Mouse (Mus musculus): Measurements from ENCODE around the gene Tssk2. TPM values are rescaled to one million over a fixed set of nuclear protein-coding genes. Genes with fewer than 3 reads are reported as not detected.

Tssk2 gene
- polyA plus RNA-seq, 1 experiment from 2014 or later: 0.09 TPM

DNA sequence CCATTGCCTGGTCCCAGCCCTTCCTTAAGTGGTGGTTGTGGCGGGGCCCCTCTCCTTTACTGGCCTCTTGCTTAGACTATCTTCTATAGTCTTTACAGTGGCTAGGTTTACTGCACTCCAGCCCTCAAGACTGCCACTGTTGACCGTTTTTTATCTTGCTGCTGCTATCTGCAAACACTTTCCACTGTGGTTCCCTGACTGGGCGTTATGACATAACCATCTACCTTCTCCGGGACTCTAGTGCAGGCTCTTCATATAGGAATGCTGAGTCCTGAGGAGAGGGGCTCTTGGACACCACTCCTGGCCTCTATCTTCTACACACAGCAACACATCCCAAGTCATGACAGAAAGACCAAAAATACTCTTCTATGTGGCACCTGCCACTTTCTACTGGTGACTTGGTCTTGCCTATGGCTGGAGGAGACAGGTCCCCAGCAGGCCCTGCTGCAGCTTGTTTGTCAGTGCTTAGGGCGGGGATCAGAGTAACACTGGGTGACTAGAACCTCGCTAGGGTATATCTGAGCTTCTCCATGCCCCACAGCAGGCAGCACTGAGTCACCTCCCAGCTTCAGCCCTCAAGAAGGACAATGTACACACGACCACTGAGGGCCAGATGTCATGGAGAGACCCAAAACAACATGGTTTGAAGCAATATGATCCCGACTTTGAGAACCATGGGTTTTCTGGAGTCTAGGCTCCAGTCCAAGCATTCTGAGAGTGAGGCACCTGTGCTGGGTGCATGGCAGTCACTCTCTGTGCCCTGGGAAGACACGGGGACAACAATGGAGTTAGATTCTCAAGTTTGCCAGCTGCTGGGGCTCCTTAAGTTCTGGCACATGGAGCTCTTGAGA lies 35.4 kb downstream of the Tssk2 start:
- 69% methylated on average over 9 of the region's 9 CpGs for WGBS
- Histone ChIP-seq H3K4me2 (no peak overlapping the region), H3K27ac (no peak overlapping the region)

DNA sequence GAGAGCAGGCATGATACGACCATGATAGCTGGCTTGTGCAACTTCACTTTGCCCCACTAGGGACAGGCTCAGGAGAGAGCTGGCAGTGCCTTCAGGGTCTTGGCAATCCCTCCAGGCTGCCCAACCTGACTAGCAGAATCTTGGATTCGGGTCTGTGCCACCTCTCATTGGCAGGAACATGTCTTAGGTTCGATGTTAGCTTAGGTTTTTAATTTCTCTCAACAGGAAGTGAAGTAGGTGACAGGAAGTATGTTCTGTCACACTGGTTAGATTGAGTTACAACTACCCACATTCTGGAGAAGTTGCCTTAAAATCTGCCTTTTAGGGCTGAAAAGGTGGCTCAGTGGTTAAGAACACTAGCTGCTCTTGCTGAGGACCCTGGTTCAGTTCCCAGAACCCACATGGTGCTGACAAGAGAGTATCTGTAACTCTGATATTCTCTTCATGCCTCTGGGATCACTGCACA lies 36.0 kb downstream of the Tssk2 start:
- H3K36me3 ChIP-seq: no peaks in the 10 kb centered on the region
- H3K4me3 ChIP-seq (replicated peaks): no peak overlapping the region
- H3K9me3 ChIP-seq: no peaks in the 10 kb centered on the region
- WGBS: 59% methylated on average over 3 of the region's 3 CpGs
- no peak for ATAC-seq (ENCODE audit: insufficient read depth, low FRiP score, low read depth)
- no peak overlapping the region for H3K4me2 ChIP-seq
- no peaks in the 10 kb centered on the region for H3K27me3 ChIP-seq (replicated peaks)
- no peak overlapping the region for H3K27ac ChIP-seq
- peaks cover 13% of the 10 kb centered on the region for H3K4me1 ChIP-seq
- H3K9ac ChIP-seq: no peak overlapping the region

More for the DNA sequence above, 35.4 kb downstream of the Tssk2 start:
- no peak overlapping the region for H3K9ac ChIP-seq
- H3K4me1 ChIP-seq: peaks cover 8% of the 10 kb centered on the region
- no peaks in the 10 kb centered on the region for H3K27me3 ChIP-seq (replicated peaks)
- no peak for ATAC-seq (ENCODE audit: insufficient read depth, low FRiP score, low read depth)
- H3K36me3 ChIP-seq: no peaks in the 10 kb centered on the region
- H3K9me3 ChIP-seq: no peaks in the 10 kb centered on the region
- no peak overlapping the region for H3K4me3 ChIP-seq (replicated peaks)

DNA sequence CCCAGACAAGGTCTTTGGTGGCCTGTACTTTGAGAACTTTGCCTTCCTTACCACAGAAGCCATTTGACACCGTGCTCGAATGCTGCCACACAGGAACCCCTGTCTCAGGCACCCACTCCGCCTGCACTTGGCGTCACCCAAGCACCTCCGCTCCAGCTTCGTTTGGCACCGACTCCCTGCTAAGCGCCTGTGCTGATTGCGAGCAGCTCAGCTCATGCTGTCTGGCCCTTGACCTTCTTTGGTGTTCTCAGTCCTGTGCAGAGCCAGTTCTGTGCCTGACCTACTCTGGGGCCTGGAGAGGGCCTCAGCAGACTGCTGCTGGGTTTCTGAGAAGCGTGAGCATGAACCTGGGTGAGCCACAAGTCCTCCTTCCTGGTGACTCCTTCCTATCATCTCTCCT lies 38.3 kb downstream of the Tssk2 start:
- 80% methylated on average over 10 of the region's 10 CpGs for WGBS
- Histone ChIP-seq H3K4me2 (no peak overlapping the region), H3K36me3 (no peaks in the 10 kb centered on the region), H3K9me3 (no peaks in the 10 kb centered on the region), H3K4me1 (peaks cover 13% of the 10 kb centered on the region), H3K4me3 (replicated peaks) (no peak overlapping the region), H3K27ac (no peak overlapping the region), H3K27me3 (replicated peaks) (no peaks in the 10 kb centered on the region), H3K9ac (no peak overlapping the region)
- no peak for ATAC-seq (ENCODE audit: insufficient read depth, low FRiP score, low read depth)

DNA sequence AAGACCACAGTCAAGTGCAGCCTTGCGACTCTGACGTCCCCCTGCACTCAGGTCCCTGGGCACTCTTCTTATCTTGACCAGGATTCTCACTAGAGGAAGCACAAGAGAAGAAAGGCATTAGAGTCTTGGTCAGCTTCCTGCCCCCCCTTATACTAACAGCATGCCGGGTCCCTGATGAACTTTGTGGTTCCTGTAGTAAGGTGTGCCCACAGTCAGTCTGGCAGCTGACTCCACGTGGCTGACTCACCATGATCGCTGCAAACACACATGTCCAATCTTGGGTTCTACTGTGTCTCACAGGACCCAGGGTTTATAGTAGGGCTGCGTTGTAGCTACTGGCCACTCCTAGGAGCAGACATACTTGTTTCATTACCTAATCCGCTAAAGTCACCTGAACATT lies 39.8 kb downstream of the Tssk2 start:
- H3K9me3 ChIP-seq: no peaks in the 10 kb centered on the region
- H3K27me3 ChIP-seq (replicated peaks): no peaks in the 10 kb centered on the region
- no peak overlapping the region for H3K27ac ChIP-seq
- H3K9ac ChIP-seq: no peak overlapping the region
- 65% methylated on average over 7 of the region's 7 CpGs for WGBS
- no peak overlapping the region for H3K4me3 ChIP-seq (replicated peaks)
- no peak for ATAC-seq (ENCODE audit: insufficient read depth, low FRiP score, low read depth)
- no peak overlapping the region for H3K4me2 ChIP-seq
- peaks cover 13% of the 10 kb centered on the region for H3K4me1 ChIP-seq
- H3K36me3 ChIP-seq: no peaks in the 10 kb centered on the region

DNA sequence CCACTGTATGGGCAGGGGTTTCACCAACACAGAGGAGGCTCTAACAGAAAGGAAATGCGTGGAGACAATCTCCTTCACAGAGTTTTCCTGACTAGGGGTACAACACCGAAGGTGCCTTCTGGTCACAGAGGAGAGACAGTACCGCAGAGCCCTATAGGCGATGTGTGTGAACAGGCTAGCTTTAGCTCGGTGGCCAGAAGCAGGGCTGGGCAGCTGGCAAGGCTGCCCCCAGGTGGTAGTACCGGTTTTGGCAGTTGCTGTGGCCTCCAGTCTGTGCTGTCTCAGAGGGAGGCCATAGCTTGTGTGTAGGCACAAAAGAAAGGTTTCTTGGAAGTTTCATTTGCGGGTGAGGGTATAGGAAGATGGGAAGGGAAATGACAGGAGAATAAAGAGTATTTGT lies 40.4 kb downstream of the Tssk2 start:
- Histone ChIP-seq H3K27me3 (replicated peaks) (no peaks in the 10 kb centered on the region), H3K9me3 (no peaks in the 10 kb centered on the region), H3K36me3 (no peaks in the 10 kb centered on the region), H3K4me2 (peak overlapping the region; percentile 19; the same call in 1 of the 2 replicates), H3K9ac (no peak overlapping the region), H3K4me1 (peaks cover 13% of the 10 kb centered on the region), H3K4me3 (replicated peaks) (no peak overlapping the region), H3K27ac (peak overlapping the region; percentile 72)
- ATAC-seq (ENCODE audit: insufficient read depth, low FRiP score, low read depth): peak; percentile 89
- WGBS: 10% methylated on average over 7 of the region's 7 CpGs

DNA sequence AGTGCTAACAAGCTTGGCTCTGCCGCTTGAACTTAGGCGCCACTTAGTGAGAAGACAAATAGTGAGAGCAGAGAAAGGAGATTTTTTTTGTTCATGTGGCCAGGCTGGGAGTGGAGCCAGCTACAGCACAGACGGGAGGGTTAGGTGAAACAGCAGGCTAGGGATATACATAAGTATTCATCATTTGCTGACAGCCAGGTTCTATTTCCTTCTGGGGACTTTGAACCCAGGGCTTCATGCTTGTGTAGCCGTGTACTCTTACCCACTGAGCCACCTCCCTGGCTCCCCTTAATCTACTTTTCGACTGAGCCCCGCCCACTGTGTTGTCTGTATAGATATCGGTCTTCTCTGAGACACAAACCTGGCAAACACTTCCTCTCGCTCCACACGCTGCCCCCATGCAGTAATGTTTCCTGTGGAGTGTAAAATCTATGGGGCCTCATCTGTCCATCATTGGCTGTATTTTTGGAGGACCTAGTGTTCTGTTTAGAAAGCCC lies 40.9 kb downstream of the Tssk2 start:
- H3K4me1 ChIP-seq: peaks cover 13% of the 10 kb centered on the region
- H3K4me3 ChIP-seq (replicated peaks): no peak overlapping the region
- no peaks in the 10 kb centered on the region for H3K9me3 ChIP-seq
- no peaks in the 10 kb centered on the region for H3K27me3 ChIP-seq (replicated peaks)
- peak; percentile 81 for ATAC-seq (ENCODE audit: insufficient read depth, low FRiP score, low read depth)
- peak overlapping the region; percentile 19; the same call in 1 of the 2 replicates for H3K4me2 ChIP-seq
- peak overlapping the region; percentile 72 for H3K27ac ChIP-seq
- H3K9ac ChIP-seq: no peak overlapping the region
- 28% methylated on average over 9 of the region's 9 CpGs for WGBS
- H3K36me3 ChIP-seq: no peaks in the 10 kb centered on the region

DNA sequence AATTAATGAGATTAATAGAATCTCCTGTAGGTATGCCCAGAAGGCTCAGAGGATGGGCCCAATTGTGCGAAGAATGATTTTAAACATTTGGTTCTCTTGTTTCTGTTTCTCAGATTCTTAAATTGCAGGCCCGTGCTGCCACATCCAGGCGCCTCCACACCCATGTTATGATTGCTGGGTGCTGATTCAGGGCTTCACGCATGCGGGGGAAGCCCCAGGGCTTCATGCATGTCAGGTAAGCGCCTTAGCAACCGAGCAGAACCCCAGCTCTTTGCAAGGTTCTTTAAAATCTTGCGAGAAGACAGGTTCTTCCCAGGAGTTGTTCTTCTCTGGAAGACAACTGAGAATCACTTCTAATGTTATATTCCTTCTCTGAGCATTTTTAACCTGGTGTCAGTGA lies 45.0 kb downstream of the Tssk2 start:
- ATAC-seq (ENCODE audit: insufficient read depth, low FRiP score, low read depth): no peak
- H3K36me3 ChIP-seq: no peaks in the 10 kb centered on the region
- no peak overlapping the region for H3K27ac ChIP-seq
- no peaks in the 10 kb centered on the region for H3K27me3 ChIP-seq (replicated peaks)
- H3K9me3 ChIP-seq: no peaks in the 10 kb centered on the region
- no peak overlapping the region for H3K4me2 ChIP-seq
- H3K4me3 ChIP-seq (replicated peaks): no peak overlapping the region
- WGBS: 62% methylated on average over 8 of the region's 8 CpGs
- no peak overlapping the region for H3K9ac ChIP-seq
- H3K4me1 ChIP-seq: peaks cover 11% of the 10 kb centered on the region

DNA sequence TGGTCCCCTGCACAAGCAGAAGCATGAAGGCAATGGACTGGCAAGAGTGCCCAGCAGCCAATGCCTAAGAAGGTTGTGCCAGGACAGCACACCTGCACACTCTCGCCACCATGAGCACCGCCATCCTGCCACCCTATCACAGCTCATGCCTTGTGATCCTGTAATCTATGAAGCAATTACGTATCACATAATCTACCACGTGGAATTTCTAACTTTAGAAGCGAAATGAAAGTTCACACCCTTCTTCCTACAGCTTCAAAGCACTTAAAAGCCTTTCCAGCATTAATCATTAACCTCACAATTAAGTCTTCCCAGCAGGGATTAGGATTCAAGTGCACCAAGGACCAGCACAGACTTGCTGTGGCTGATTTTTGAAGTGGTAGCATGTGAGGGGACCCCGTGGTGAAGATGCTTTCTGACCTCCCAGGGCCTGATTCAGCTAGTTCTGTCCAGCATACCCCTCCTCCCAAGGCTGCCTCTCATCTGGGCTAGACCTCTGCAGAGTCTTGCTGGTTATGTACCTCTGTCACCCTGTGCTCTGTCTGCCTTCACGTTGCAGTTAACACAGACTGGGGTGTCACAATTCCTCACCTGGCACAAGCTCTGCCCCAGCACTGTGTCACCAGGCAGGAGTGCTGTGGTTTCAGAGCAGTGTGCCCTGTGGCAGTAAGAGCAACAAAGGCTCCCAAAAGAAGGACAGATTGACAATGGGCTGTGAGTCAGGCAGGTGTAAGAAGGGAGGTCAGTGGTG lies 46.8 kb downstream of the Tssk2 start:
- peak overlapping the region; percentile 9; the same call in 1 of the 2 replicates for H3K4me2 ChIP-seq
- 0 out of 2 replicates have a peak overlapping the region, but pooled peaks have one; percentile 40 for H3K27ac ChIP-seq
- no peaks in the 10 kb centered on the region for H3K27me3 ChIP-seq (replicated peaks)
- H3K9me3 ChIP-seq: no peaks in the 10 kb centered on the region
- peak; percentile 39; the same call in 1 of the 2 replicates for ATAC-seq (ENCODE audit: insufficient read depth, low FRiP score, low read depth)
- no peak overlapping the region for H3K4me3 ChIP-seq (replicated peaks)
- WGBS: 46% methylated on average over 7 of the region's 7 CpGs
- no peaks in the 10 kb centered on the region for H3K36me3 ChIP-seq
- H3K9ac ChIP-seq: no peak overlapping the region
- H3K4me1 ChIP-seq: no peaks in the 10 kb centered on the region

DNA sequence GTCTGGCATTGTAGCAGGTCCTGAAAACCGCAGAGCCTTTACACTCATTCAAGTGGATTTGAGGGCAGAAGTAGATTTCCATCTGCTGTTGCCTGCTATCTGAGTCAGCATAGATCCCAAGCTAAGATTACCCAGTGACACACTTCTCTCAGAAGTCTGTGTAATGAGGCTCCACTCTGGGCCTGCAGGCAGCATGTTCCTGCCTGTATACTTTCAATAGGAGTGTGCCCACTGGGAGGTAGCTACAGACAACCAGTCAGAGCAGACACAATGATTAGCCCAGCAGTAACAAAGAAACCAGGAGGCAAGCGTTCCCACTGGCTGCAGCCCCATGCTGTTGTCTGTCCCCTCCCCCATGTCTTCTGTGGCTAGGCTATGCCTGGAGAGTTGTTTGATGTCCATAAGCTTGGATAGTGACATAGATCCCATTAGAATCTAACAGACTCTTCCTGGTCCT lies 51.0 kb downstream of the Tssk2 start:
- H3K9me3 ChIP-seq: no peaks in the 10 kb centered on the region
- H3K27ac ChIP-seq: 0 out of 2 replicates have a peak overlapping the region, but pooled peaks have one; percentile 28
- WGBS: 48% methylated on average over 2 of the region's 2 CpGs
- no peak overlapping the region for H3K4me2 ChIP-seq
- ATAC-seq (ENCODE audit: insufficient read depth, low FRiP score, low read depth): no peak
- no peak overlapping the region for H3K4me3 ChIP-seq (replicated peaks)
- H3K27me3 ChIP-seq (replicated peaks): no peaks in the 10 kb centered on the region
- no peak overlapping the region for H3K9ac ChIP-seq
- H3K36me3 ChIP-seq: no peaks in the 10 kb centered on the region
- no peaks in the 10 kb centered on the region for H3K4me1 ChIP-seq
